Mouse (Mus musculus) midbrain, embryonic 12.5 days (tissue): ENCODE data around the gene Ern2. TPM values are rescaled to one million over a fixed set of nuclear protein-coding genes. Genes with fewer than 3 reads are reported as not detected.

Experiments used
- ATAC-seq: fragments of 200-750 bp; cut with Nextera tagmentation; 2 replicates; pipeline ENCODE4 v1.8.0; 2017; ENCODE audit warnings: low read depth, moderate TSS enrichment, moderate library complexity; ENCODE audit not compliant: low FRiP score
- H3K27ac ChIP-seq: fragments of 300-500 bp; sonication (generic); replicated peaks from 2 replicates; pipeline ENCODE4 v1.5.1; 2016; ENCODE audit warnings: mild to moderate bottlenecking
- H3K27me3 ChIP-seq: fragments of 300-500 bp; sonication (generic); 2 replicates; pipeline ENCODE4 v1.6.1; 2016; ENCODE audit warnings: mild to moderate bottlenecking
- H3K36me3 ChIP-seq: fragments of 300-500 bp; sonication (generic); 2 replicates; pipeline ENCODE4 v1.6.1; 2016
- H3K4me1 ChIP-seq: fragments of 300-500 bp; sonication (generic); 2 replicates; pipeline ENCODE4 v1.6.1; 2016
- H3K4me2 ChIP-seq: fragments of 300-500 bp; sonication (generic); replicated peaks from 2 replicates; pipeline ENCODE4 v1.6.1; 2016; ENCODE audit warnings: mild to moderate bottlenecking, moderate library complexity
- H3K4me3 ChIP-seq: fragments of 300-500 bp; sonication (generic); 2 replicates; pipeline ENCODE4 v1.5.1; 2016; ENCODE audit warnings: mild to moderate bottlenecking
- H3K9ac ChIP-seq: fragments of 300-500 bp; sonication (generic); replicated peaks from 2 replicates; pipeline ENCODE4 v1.6.1; 2016; ENCODE audit warnings: mild to moderate bottlenecking, moderate library complexity
- H3K9me3 ChIP-seq: fragments of 300-500 bp; sonication (generic); 2 replicates; pipeline ENCODE4 v1.6.1; 2016; ENCODE audit warnings: mild to moderate bottlenecking
- WGBS: fragments of 180-500 bp; shearing (Covaris S2); methylation state at CpG from one replicate; pipeline ENCODE4 v1.1.7; 2016; 5-methylcytosine and 5-hydroxymethylcytosine counted together
- polyA plus RNA-seq: library from polyadenylated mRNA; unstranded; fragments of >200 nt; fragmentation: Nextera tagmentation; extraction: Ambion mirVana; gene quantifications from 2 replicates; pipeline ENCODE4 v1.2.1, GENCODE M21; 2016

Gene Ern2
- polyA plus RNA-seq = 0.29 and 0.32 TPM in 2 replicates

DNA sequence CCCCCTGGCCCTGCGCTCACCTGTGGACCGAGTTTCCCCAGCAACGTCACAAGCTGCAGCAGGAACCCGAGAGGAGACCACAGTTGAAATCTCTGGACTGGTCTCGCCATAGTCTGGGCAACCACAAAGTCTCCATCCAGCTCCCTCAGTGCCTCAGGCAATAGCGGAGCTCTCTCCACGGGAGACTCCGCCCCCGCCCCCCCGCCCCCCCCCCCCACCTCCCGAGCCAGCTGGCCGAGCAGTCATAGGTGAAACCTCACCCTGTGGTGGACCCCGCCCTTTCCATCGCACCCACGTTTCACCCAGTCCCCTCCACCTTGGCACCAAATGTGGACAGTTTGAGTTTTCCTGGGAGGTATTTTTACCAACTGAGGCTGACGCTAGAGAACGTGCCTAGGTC is at the start of gene Ern2:
Gene Ern2 (minus strand): TSS at position 165 of the 400 bp plus-strand sequence.
- peak within 1 kb of the TSS; percentile 13; the same call in 1 of the 2 replicates for H3K4me2 ChIP-seq
- H3K9ac ChIP-seq = no peak within 1 kb of the TSS

GRCm38 (mm10) chr7:122230866-122231265 is 44.9 kb upstream of the Ern2 start:
- WGBS = 92% methylated on average over 4 of the region's 4 CpGs
- ATAC-seq = no peak
- no peaks in the 10 kb centered on the region for H3K36me3 ChIP-seq
- no peak overlapping the region for H3K9ac ChIP-seq
- no peak overlapping the region for H3K4me2 ChIP-seq
- H3K4me1 ChIP-seq = no peaks in the 10 kb centered on the region
- no peaks in the 10 kb centered on the region for H3K27me3 ChIP-seq
- H3K4me3 ChIP-seq = no peak overlapping the region
- no peak overlapping the region for H3K27ac ChIP-seq
- no peaks in the 10 kb centered on the region for H3K9me3 ChIP-seq

More for the DNA sequence above, at the start of gene Ern2:
- H3K27me3 ChIP-seq = no peaks in the 10 kb centered on the region
- no peak for ATAC-seq
- H3K4me3 ChIP-seq = no peak within 1 kb of the TSS
- no peak within 1 kb of the TSS for H3K27ac ChIP-seq
- 39% methylated on average over 8 of the region's 17 CpGs for WGBS
- no peaks in the 10 kb centered on the region for H3K4me1 ChIP-seq
- H3K9me3 ChIP-seq = no peaks in the 10 kb centered on the region
- no peaks in the 10 kb centered on the region for H3K36me3 ChIP-seq

DNA sequence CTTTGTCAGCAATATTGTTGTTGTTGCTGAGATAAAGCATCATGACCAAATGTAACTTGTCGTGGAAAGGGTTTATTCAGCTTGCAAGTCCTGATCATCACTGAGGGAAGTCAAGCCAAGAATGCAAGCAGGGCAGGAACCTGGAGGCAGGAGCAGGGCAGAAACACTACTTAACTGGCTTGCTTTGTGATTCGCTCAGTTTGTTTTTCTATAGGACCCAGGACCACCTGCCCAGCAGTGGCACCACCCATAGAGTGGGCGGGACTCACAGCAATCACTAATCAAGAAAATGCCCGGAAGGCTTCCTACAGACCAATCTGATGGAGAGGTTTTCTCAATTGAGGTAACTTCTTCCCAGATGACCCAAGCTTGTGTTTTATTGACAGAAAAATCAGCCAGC is 43.9 kb upstream of the Ern2 start:
- H3K27me3 ChIP-seq = no peaks in the 10 kb centered on the region
- 66% methylated on average over 4 of the region's 4 CpGs for WGBS
- H3K9me3 ChIP-seq = no peaks in the 10 kb centered on the region
- H3K9ac ChIP-seq = no peak overlapping the region
- H3K4me2 ChIP-seq = no peak overlapping the region
- H3K4me3 ChIP-seq = no peak overlapping the region
- no peaks in the 10 kb centered on the region for H3K36me3 ChIP-seq
- ATAC-seq = no peak
- no peaks in the 10 kb centered on the region for H3K4me1 ChIP-seq
- no peak overlapping the region for H3K27ac ChIP-seq

DNA sequence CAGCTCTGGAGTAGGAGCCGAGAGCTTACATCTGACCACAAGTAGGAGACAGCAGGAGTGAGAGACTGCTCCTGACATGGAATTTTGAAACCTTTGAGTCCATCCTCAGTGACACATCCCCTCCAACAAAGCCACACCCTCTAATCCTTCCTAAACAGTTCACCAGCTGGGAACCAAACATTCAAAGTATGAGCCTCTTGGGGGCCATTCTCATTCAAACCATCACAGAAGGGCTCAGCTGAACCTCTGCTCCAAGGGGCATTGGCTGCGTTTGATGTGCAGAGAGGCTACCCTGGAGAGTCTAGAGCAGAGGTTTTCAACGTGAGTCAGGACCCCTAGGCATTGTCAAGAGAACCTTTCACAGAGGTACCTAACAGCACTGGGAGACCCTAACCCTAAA is 43.3 kb upstream of the Ern2 start:
- no peak for ATAC-seq
- no peaks in the 10 kb centered on the region for H3K36me3 ChIP-seq
- H3K9ac ChIP-seq = no peak overlapping the region
- H3K4me2 ChIP-seq = no peak overlapping the region
- no peaks in the 10 kb centered on the region for H3K9me3 ChIP-seq
- no peaks in the 10 kb centered on the region for H3K4me1 ChIP-seq
- no peak overlapping the region for H3K27ac ChIP-seq
- WGBS = 57% methylated on average over 3 of the region's 3 CpGs
- no peak overlapping the region for H3K4me3 ChIP-seq
- H3K27me3 ChIP-seq = no peaks in the 10 kb centered on the region

GRCm38 (mm10) chr7:122226744-122227143 is 40.7 kb upstream of the Ern2 start:
- H3K4me2 ChIP-seq = no peak overlapping the region
- no peaks in the 10 kb centered on the region for H3K36me3 ChIP-seq
- WGBS = 83% methylated on average over 4 of the region's 4 CpGs
- ATAC-seq = no peak
- no peaks in the 10 kb centered on the region for H3K27me3 ChIP-seq
- no peaks in the 10 kb centered on the region for H3K4me1 ChIP-seq
- no peak overlapping the region for H3K9ac ChIP-seq
- H3K4me3 ChIP-seq = no peak overlapping the region
- no peaks in the 10 kb centered on the region for H3K9me3 ChIP-seq
- no peak overlapping the region for H3K27ac ChIP-seq

- ATAC-seq = no peak
- H3K4me1 ChIP-seq = no peaks in the 10 kb centered on the region
- WGBS = 78% methylated on average over 7 of the region's 7 CpGs
These were observed 40.2 kb upstream of the Ern2 start for GRCm38 (mm10) chr7:122226020-122226742.

GRCm38 (mm10) chr7:122219315-122219801 is 33.4 kb upstream of the Ern2 start, which contains the start of gene Chp2:
Gene Chp2, plus strand, starts transcription at chr7:122219496.
- Histone ChIP-seq H3K36me3 (no peaks in the 10 kb centered on the region), H3K27ac (no peak within 1 kb of the TSS), H3K4me2 (peak within 1 kb of the TSS; percentile 37), H3K27me3 (peaks cover 8% of the 10 kb centered on the region; the same call in 1 of the 2 replicates), H3K4me1 (no peaks in the 10 kb centered on the region), H3K9me3 (0 out of 2 replicates have a peak, but pooled peaks cover 4% of the 10 kb centered on the region), H3K9ac (no peak within 1 kb of the TSS), H3K4me3 (no peak within 1 kb of the TSS)
- no peak for ATAC-seq
- 25% methylated on average over 20 of the region's 20 CpGs for WGBS

More at GRCm38 (mm10) chr7:122226020-122226742, 40.2 kb upstream of the Ern2 start:
- Histone ChIP-seq H3K4me2 (no peak overlapping the region), H3K36me3 (no peaks in the 10 kb centered on the region), H3K27ac (no peak overlapping the region), H3K4me3 (no peak overlapping the region), H3K27me3 (no peaks in the 10 kb centered on the region), H3K9ac (no peak overlapping the region), H3K9me3 (no peaks in the 10 kb centered on the region)

DNA sequence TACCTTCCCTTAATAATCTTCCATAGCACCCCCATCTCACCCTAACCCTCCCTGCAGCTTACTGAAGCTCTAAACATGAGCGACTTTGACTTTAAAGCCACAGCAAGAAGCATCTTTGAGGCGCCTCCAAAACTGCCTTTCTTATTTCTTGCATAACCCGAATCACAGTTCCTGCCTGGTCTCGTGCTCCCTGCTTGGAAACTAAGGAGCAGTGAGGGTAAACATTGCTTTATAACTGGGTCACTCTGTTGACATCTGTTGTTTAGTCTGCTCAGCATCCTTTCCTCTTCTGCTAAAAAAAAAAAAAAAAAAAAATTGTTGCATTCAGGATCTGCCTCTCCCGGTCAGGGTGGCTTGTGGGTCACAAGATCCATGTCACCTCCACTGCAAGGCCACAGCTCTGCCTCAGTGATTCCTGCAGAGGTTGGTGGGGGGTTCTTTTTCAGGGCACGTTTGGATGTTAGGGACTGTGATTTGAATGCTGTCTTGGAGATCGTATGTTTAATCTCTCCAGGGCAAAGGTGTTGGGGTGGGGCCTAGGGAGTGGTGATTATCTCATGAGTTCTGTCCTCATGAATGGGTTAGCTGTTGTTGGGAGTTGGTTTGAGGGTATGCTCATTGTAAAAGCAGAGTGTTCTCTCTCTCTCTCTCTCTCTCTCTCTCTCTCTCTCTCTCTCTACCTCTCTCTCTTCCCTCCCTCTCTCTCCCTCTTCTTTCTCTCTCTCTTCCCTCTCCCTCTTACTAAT is 22.4 kb upstream of the Ern2 start:
- Histone ChIP-seq H3K36me3 (no peaks in the 10 kb centered on the region), H3K9me3 (no peaks in the 10 kb centered on the region), H3K9ac (no peak overlapping the region), H3K27ac (no peak overlapping the region), H3K4me3 (no peak overlapping the region), H3K27me3 (no peaks in the 10 kb centered on the region), H3K4me1 (no peaks in the 10 kb centered on the region), H3K4me2 (no peak overlapping the region)
- WGBS = 56% methylated on average over 7 of the region's 7 CpGs
- no peak for ATAC-seq

DNA sequence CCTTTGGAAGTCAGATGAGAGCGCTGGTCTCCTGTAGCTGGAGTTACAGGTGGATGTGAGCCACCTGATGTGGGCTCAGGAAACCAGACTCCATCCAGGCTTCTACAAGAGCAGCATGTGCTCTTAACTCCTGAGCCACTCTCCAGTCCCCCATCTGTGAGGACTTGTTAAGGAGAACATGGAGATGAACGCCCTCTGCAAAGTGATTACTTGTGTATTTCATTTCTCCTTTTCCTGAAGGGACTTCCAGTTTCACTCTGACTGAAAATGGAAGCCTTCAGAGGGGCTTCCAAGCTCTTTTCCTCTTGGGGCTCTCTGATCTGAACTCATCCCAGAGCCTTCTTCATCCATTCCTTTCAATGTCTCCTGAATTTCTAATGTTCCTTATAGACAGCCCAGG is 20.1 kb upstream of the Ern2 start:
- WGBS = 88% methylated on average over 2 of the region's 2 CpGs

DNA sequence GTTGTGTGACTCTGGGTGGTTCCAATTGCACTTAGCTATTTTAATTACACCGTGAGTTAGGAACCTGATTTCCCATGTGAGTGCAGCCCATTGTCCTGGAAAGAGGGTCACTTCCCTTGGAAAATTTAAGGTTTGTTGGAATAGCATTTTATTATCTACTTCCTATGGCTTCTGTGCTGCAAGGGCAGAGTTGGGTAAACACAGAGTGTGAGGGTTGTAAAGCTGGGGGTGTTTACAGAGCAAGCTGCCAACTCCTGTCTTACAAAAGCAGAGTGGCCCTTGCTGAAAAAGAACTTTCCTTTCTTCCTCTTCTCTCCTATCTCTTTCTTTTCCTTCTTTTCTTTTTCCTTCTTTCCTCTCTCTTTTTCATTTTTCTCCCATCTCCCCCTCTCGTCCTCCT is 17.9 kb upstream of the Ern2 start:
- no peaks in the 10 kb centered on the region for H3K9me3 ChIP-seq
- no peaks in the 10 kb centered on the region for H3K27me3 ChIP-seq
- no peaks in the 10 kb centered on the region for H3K4me1 ChIP-seq
- no peak overlapping the region for H3K4me3 ChIP-seq
- no peaks in the 10 kb centered on the region for H3K36me3 ChIP-seq
- WGBS = 67% methylated on average over 2 of the region's 2 CpGs
- no peak overlapping the region for H3K4me2 ChIP-seq
- no peak overlapping the region for H3K27ac ChIP-seq
- no peak overlapping the region for H3K9ac ChIP-seq
- ATAC-seq = no peak

More for the DNA sequence above, 20.1 kb upstream of the Ern2 start:
- Histone ChIP-seq H3K27me3 (no peaks in the 10 kb centered on the region), H3K4me2 (no peak overlapping the region), H3K4me3 (no peak overlapping the region), H3K9me3 (no peaks in the 10 kb centered on the region), H3K36me3 (no peaks in the 10 kb centered on the region), H3K4me1 (no peaks in the 10 kb centered on the region), H3K27ac (no peak overlapping the region), H3K9ac (no peak overlapping the region)
- ATAC-seq = no peak

DNA sequence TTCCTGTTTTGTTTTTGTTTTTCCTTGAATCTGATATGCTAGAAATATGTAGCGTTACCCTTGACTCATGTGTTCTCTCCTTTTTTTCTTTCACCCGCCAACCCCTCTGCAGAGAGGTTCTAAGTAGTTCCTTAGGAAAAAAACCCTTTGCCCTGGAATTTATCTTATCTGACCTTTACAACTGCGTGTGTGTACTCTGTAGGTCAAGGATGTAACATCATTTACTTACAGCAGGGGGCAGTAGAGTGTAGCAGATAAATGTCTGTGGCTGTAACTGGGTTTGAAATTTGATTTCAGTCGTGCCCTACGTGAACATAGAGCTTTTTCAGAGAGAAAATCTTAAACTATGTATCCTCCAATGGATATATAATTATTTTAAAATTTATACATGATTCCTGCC is 13.3 kb upstream of the Ern2 start:
- no peak for ATAC-seq
- Histone ChIP-seq H3K4me3 (no peak overlapping the region), H3K27me3 (no peaks in the 10 kb centered on the region), H3K4me1 (no peaks in the 10 kb centered on the region), H3K27ac (no peak overlapping the region), H3K9me3 (no peaks in the 10 kb centered on the region), H3K36me3 (no peaks in the 10 kb centered on the region), H3K9ac (no peak overlapping the region), H3K4me2 (no peak overlapping the region)
- 32% methylated on average over 5 of the region's 5 CpGs for WGBS

DNA sequence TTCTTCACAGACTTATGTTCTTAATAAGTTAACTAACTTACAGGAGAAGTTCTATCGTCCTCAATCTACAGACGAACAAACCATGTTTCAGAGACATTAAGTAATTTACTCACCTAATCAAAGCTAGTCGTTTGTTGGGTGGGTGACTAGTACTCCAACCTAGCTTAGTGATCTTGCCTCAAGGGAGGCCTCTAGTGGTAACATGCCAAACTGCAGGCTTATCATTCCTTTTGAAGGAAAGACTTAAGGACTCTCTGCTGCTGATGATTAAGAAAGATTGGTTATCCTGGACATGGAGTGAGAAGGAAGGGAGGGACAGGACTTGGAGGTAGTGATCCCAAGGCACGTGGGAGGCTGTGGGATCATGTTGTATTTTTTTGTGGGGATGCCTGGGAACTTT is 11.3 kb upstream of the Ern2 start:
- no peak overlapping the region for H3K4me2 ChIP-seq
- H3K4me3 ChIP-seq = no peak overlapping the region
- ATAC-seq = no peak
- H3K27ac ChIP-seq = no peak overlapping the region
- no peaks in the 10 kb centered on the region for H3K36me3 ChIP-seq
- no peaks in the 10 kb centered on the region for H3K27me3 ChIP-seq
- WGBS = 39% methylated on average over 4 of the region's 4 CpGs
- no peaks in the 10 kb centered on the region for H3K9me3 ChIP-seq
- no peaks in the 10 kb centered on the region for H3K4me1 ChIP-seq
- H3K9ac ChIP-seq = no peak overlapping the region
